Mouse (Mus musculus): ENCODE measurements around the gene Acp5.

DNA sequence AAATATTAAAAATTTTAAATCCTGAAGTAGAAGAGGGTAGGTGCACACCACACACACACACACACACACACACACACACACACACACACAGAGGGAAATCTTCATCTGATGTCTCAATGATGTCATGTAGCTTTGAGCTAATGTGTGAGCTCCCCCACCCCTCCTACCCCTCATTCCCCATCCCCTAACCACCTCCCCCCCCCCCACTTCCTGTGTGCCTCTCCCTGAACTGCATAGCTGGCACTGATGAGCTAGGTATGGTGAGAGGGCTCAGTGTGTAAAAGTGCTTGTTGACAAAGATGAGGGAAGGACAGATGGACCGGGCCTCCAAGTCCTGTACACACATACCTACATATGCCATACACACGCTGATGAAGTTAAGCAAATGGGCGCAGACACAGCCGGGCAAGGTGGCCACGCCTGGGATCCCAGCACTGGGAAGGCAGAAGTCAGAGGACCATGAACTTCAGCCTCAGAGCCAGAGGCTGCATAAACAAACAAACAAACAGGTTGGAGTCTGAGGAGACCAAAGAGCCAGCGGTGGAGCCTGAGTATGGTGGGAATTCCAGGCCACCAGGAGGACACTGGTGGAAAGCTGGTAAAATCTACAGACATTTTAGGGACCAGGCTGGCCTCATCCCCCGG lies 1.1 kb downstream of the Acp5 start:
- TF ChIP-seq CTCF (IDR thresholded peaks at IDR 0.05; ENCODE audit: control insufficient read depth, insufficient read depth, insufficient read length): no peak
- TF ChIP-seq MYOD1 (IDR thresholded peaks at IDR 0.05; ENCODE audit: control insufficient read depth, insufficient read length, low read depth): no peak
